Mouse (Mus musculus): ENCODE measurements around the gene Syk. TPM values are rescaled to one million over a fixed set of nuclear protein-coding genes. Genes with fewer than 3 reads are reported as not detected.

Syk gene
- polyA plus RNA-seq, 1 experiment from 2014 or later = 2.3 TPM

GRCm38 (mm10) chr13:52552822-52553477 lies 30.0 kb upstream of the Syk start:
- no peak overlapping the region for H3K4me3 ChIP-seq
- H3K27me3 ChIP-seq (ENCODE audit: poor library complexity, severe bottlenecking) = no peaks in the 10 kb centered on the region
- no peak for DNase-seq (ENCODE audit: extremely low spot score, low spot score)
- no peaks in the 10 kb centered on the region for H3K4me1 ChIP-seq
- H3K27ac ChIP-seq = no peak overlapping the region
- no peaks in the 10 kb centered on the region for H3K9me3 ChIP-seq
- WGBS = 84% methylated on average over 9 of the region's 9 CpGs
- no peaks in the 10 kb centered on the region for H3K36me3 ChIP-seq (replicated peaks)

GRCm38 (mm10) chr13:52554722-52555121 lies 28.3 kb upstream of the Syk start:
- H3K4me1 ChIP-seq = no peaks in the 10 kb centered on the region
- no peaks in the 10 kb centered on the region for H3K36me3 ChIP-seq (replicated peaks)
- H3K4me3 ChIP-seq = no peak overlapping the region
- no peak for DNase-seq (ENCODE audit: extremely low spot score, low spot score)
- WGBS = 87% methylated on average over 9 of the region's 9 CpGs
- H3K27me3 ChIP-seq (ENCODE audit: poor library complexity, severe bottlenecking) = no peaks in the 10 kb centered on the region
- no peaks in the 10 kb centered on the region for H3K9me3 ChIP-seq
- H3K27ac ChIP-seq = no peak overlapping the region

DNA sequence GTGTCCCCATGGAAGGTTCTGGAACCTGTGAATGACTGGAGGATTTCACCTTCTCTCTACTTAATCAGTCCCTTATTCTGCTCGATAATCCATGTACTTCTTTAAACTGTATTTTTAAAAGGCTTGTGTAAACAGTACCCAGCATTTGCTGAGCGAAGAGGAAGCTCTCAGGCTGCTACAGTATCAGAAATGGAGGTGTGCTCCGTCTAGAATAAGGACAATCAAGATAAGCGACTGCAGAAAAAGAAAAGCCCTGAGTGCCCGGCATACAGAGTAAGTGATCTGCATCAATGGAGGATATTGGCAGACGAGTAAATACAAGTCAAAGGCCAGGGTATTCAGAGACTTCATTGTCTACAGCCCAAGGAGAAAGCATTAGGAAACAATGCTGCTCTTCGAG lies 25.6 kb upstream of the Syk start:
- H3K36me3 ChIP-seq (replicated peaks) = no peaks in the 10 kb centered on the region
- H3K9me3 ChIP-seq = no peaks in the 10 kb centered on the region
- peaks cover 18% of the 10 kb centered on the region for H3K4me1 ChIP-seq
- WGBS = 85% methylated on average over 7 of the region's 7 CpGs
- H3K27me3 ChIP-seq (ENCODE audit: poor library complexity, severe bottlenecking) = no peaks in the 10 kb centered on the region
- H3K27ac ChIP-seq = no peak overlapping the region
- DNase-seq (ENCODE audit: extremely low spot score, low spot score) = no peak
- H3K4me3 ChIP-seq = no peak overlapping the region

DNA sequence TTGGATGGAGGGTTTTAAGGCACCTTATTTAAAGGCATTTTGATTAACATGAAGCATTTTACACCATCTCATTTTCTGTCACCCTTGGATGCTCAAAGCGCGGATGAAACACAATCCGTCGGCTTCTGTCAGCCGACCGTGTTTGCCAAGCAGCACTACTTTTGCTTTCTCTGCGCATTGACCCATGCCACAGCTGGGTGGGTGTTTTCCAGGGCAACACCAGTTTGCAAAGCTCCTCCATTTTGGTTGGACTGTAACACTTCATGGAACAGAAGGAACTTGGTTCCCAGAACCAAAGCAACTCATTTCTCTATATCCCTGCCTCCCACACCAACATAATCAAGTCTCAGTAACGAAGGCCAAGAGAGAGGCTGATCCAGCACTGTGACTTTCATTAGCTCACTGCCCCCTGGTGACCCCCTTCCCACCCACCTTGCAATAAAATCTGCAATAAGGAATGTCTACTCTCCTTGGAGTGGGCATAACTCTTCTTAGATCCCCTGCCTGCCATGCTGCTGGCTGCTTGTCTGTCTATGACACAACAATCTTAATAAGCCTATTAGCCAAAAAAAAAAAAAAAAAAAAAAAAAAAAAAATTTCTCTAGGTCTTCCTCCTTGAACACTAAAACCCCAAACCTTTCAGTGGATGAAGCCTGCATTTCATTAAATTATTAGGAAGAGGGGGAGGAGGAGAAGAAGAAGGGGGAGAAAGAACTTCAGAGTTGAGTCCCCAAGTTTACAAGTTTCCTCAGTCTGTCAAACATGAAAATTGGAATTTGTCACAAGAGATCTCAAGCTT lies 21.4 kb upstream of the Syk start:
- no peak overlapping the region for H3K27ac ChIP-seq
- no peaks in the 10 kb centered on the region for H3K9me3 ChIP-seq
- no peak overlapping the region for H3K4me3 ChIP-seq
- no peak for DNase-seq (ENCODE audit: extremely low spot score, low spot score)
- H3K27me3 ChIP-seq (ENCODE audit: poor library complexity, severe bottlenecking) = no peaks in the 10 kb centered on the region
- no peaks in the 10 kb centered on the region for H3K36me3 ChIP-seq (replicated peaks)
- H3K4me1 ChIP-seq = peaks cover 29% of the 10 kb centered on the region
- WGBS = 88% methylated on average over 8 of the region's 8 CpGs

DNA sequence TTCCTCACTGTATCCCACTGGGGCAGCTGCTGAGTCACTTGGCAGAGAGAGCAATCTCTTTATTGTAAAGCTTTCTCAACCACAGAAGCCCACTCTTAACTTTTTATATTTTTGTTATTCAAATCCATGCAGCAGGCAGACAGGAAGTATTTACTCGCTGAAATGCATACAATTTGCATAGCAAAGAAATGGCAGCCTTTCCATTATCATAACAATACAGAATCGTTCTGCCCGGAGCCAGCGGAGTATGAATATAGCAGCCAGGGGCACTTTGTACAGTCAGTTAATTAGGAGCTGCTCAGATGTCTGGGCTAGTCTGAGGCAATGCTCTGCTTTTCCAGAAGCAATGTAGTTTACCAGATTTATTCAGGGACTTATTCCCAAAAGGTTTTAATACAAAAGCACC lies 20.8 kb upstream of the Syk start:
- Histone ChIP-seq H3K27ac (no peak overlapping the region), H3K36me3 (replicated peaks) (no peaks in the 10 kb centered on the region), H3K4me3 (no peak overlapping the region), H3K9me3 (no peaks in the 10 kb centered on the region), H3K27me3 (ENCODE audit: poor library complexity, severe bottlenecking) (no peaks in the 10 kb centered on the region), H3K4me1 (peaks cover 29% of the 10 kb centered on the region)
- no peak for DNase-seq (ENCODE audit: extremely low spot score, low spot score)
- 38% methylated on average over 4 of the region's 4 CpGs for WGBS

GRCm38 (mm10) chr13:52565103-52565739 lies 17.8 kb upstream of the Syk start:
- DNase-seq (ENCODE audit: extremely low spot score, low spot score) = peak; percentile 17

DNA sequence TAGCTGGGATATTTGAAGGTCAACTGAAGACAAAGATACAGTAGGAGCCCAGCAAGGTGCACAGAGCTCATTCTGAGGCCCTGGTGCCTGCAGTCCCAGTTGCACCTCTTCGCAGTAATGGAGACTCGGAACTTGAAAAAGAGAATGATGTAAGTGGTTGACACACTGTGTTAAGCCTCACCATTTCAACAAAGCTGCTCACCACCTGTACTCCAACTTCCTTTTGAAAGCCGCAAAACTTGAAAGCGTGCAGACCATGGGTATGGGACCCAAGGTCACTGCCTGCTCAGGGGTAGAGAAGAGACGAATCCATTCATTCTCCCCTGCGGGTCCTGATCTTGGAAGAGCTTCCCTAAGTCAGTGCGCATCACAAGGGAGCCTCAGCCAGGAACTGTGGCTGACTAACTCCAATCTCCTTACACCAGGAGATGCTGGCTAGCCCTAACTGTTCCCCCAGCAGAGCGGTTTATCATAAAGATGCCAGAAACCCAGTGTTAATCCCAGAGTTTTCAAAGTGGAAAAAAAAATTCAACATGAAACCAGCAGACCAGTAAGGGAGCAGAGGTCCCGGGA lies 16.7 kb upstream of the Syk start:
- Histone ChIP-seq H3K27me3 (ENCODE audit: poor library complexity, severe bottlenecking) (no peaks in the 10 kb centered on the region), H3K36me3 (replicated peaks) (no peaks in the 10 kb centered on the region), H3K4me1 (peaks cover 22% of the 10 kb centered on the region), H3K4me3 (no peak overlapping the region), H3K9me3 (no peaks in the 10 kb centered on the region), H3K27ac (no peak overlapping the region)
- DNase-seq (ENCODE audit: extremely low spot score, low spot score) = no peak
- 91% methylated on average over 9 of the region's 9 CpGs for WGBS

More at GRCm38 (mm10) chr13:52565103-52565739, 17.8 kb upstream of the Syk start:
- Histone ChIP-seq H3K27ac (no peak overlapping the region), H3K9me3 (no peaks in the 10 kb centered on the region), H3K4me1 (peaks cover 29% of the 10 kb centered on the region), H3K27me3 (ENCODE audit: poor library complexity, severe bottlenecking) (no peaks in the 10 kb centered on the region), H3K36me3 (replicated peaks) (no peaks in the 10 kb centered on the region), H3K4me3 (no peak overlapping the region)
- 90% methylated on average over 18 of the region's 18 CpGs for WGBS

GRCm38 (mm10) chr13:52566777-52567176 lies 16.2 kb upstream of the Syk start:
- Histone ChIP-seq H3K4me1 (peaks cover 17% of the 10 kb centered on the region), H3K27ac (no peak overlapping the region; the same call in 1 of the 2 replicates), H3K4me3 (no peak overlapping the region), H3K27me3 (ENCODE audit: poor library complexity, severe bottlenecking) (no peaks in the 10 kb centered on the region), H3K36me3 (replicated peaks) (no peaks in the 10 kb centered on the region), H3K9me3 (no peaks in the 10 kb centered on the region)
- DNase-seq (ENCODE audit: extremely low spot score, low spot score) = no peak
- WGBS = 81% methylated on average over 7 of the region's 7 CpGs

DNA sequence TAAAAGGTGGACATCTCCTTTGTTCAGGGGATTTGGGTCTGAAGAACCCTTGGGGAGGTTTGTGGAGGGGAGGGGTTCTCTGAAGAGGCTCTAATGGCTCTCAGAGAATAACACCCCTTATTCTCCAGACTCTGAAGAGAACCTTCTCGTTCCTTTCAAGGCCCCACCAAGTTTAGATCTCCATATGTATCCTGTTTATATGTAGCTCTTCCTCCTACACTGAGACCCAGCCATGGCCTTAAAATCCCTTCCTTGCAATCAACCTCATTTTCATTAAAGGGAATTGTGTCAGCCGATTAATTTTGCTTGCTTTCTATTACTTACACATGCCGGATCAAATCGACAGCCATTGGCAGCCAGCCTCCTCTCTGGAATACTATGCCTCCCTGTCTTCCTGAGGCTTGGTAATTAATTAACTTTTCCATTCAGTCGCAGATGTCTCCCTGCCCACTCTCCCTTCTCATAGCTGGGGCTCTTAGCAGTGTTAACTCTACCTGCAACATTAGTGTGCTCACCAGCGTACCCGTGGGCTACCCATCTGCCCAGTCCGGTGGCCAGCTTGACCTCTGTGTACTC lies 13.7 kb upstream of the Syk start:
- H3K4me1 ChIP-seq = peaks cover 8% of the 10 kb centered on the region
- 82% methylated on average over 8 of the region's 8 CpGs for WGBS
- H3K9me3 ChIP-seq = no peaks in the 10 kb centered on the region
- no peak for DNase-seq (ENCODE audit: extremely low spot score, low spot score)
- H3K27me3 ChIP-seq (ENCODE audit: poor library complexity, severe bottlenecking) = no peaks in the 10 kb centered on the region
- no peak overlapping the region for H3K27ac ChIP-seq
- H3K4me3 ChIP-seq = no peak overlapping the region
- H3K36me3 ChIP-seq (replicated peaks) = no peaks in the 10 kb centered on the region

DNA sequence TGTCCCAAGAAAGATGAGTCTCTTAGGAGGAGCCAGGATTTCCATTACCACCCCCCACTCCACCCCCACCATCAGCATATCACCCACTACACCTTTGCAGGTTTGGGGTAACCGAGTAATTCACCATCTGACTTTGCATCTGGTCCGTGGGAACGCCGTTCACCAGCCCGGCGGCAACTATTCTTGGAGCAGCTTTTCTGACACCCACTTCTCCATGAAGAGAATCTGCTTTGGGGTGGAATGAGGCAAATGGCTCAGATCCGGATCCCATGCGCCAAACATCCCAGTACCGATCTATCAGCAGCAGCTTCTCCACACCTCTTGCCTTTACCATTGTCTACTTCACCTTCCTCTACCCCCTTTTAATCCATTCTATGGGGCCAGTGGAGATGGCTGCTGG lies 12.7 kb upstream of the Syk start:
- H3K4me1 ChIP-seq = peaks cover 3% of the 10 kb centered on the region
- H3K27me3 ChIP-seq (ENCODE audit: poor library complexity, severe bottlenecking) = no peaks in the 10 kb centered on the region
- no peak overlapping the region for H3K27ac ChIP-seq
- 94% methylated on average over 9 of the region's 9 CpGs for WGBS
- no peak overlapping the region for H3K4me3 ChIP-seq
- no peaks in the 10 kb centered on the region for H3K36me3 ChIP-seq (replicated peaks)
- H3K9me3 ChIP-seq = no peaks in the 10 kb centered on the region
- no peak for DNase-seq (ENCODE audit: extremely low spot score, low spot score)

GRCm38 (mm10) chr13:52571591-52572384 lies 11.2 kb upstream of the Syk start:
- Histone ChIP-seq H3K27ac (no peak overlapping the region), H3K4me3 (no peak overlapping the region), H3K4me1 (peaks cover 2% of the 10 kb centered on the region; the same call in 1 of the 2 replicates), H3K27me3 (ENCODE audit: poor library complexity, severe bottlenecking) (no peaks in the 10 kb centered on the region), H3K9me3 (no peaks in the 10 kb centered on the region), H3K36me3 (replicated peaks) (no peaks in the 10 kb centered on the region)
- 89% methylated on average over 11 of the region's 11 CpGs for WGBS
- no peak for DNase-seq (ENCODE audit: extremely low spot score, low spot score)
